Mouse (Mus musculus) forebrain, embryonic 11.5 days (tissue): Measurements from ENCODE around the gene Slc5a6. TPM values are rescaled to one million over a fixed set of nuclear protein-coding genes. Genes with fewer than 3 reads are reported as not detected.
"Not testable (repeated sequence)": the region's sequence is repeated elsewhere in the genome, so short reads cannot be mapped to it uniquely, and the experiment has no call there.

ENCODE experiments used
- ATAC-seq: fragments of 200-750 bp; cut with Nextera tagmentation; replicated peaks from 2 replicates; pipeline ENCODE4 v1.8.0; 2017; ENCODE audit warnings: moderate TSS enrichment; ENCODE audit not compliant: low FRiP score
- DNase-seq: peaks from one replicate; pipeline ENCODE4 v3.0.0-alpha.2; 2017; ENCODE audit warnings: low spot score
- H3K27ac ChIP-seq: fragments of 300-500 bp; sonication (generic); 2 replicates; pipeline ENCODE4 v1.5.1; 2014; ENCODE audit warnings: low read depth, low read length
- H3K27me3 ChIP-seq: fragments of 300-500 bp; sonication (generic); 2 replicates; pipeline ENCODE4 v1.6.1; 2014; ENCODE audit warnings: mild to moderate bottlenecking, low read length, mixed read lengths; ENCODE audit not compliant: control insufficient read depth, insufficient read depth
- H3K36me3 ChIP-seq: fragments of 300-500 bp; sonication (generic); 2 replicates; pipeline ENCODE4 v1.6.1; 2014; ENCODE audit warnings: mild to moderate bottlenecking, low read length, moderate library complexity, mixed read lengths; ENCODE audit not compliant: control insufficient read depth, insufficient read depth
- H3K4me1 ChIP-seq: fragments of 300-500 bp; sonication (generic); replicated peaks from 2 replicates; pipeline ENCODE4 v1.6.1; 2014; ENCODE audit warnings: low read length, mixed read lengths; ENCODE audit not compliant: control insufficient read depth, insufficient read depth
- H3K4me2 ChIP-seq: fragments of 300-500 bp; sonication (generic); 2 replicates; pipeline ENCODE4 v1.6.1; 2014; ENCODE audit warnings: low read depth, mild to moderate bottlenecking, low read length, moderate library complexity, mixed read lengths; ENCODE audit not compliant: severe bottlenecking
- H3K4me3 ChIP-seq: fragments of 300-500 bp; sonication (generic); 2 replicates; pipeline ENCODE4 v1.5.1; 2014; ENCODE audit warnings: low read depth, low read length
- H3K9ac ChIP-seq: fragments of 300-500 bp; sonication (generic); 2 replicates; pipeline ENCODE4 v1.6.1; 2014; ENCODE audit warnings: low read length
- H3K9me3 ChIP-seq: fragments of 300-500 bp; sonication (generic); 2 replicates; pipeline ENCODE4 v1.6.1; 2016; ENCODE audit warnings: low read length, mixed read lengths; ENCODE audit not compliant: control insufficient read depth
- WGBS: fragments of 180-500 bp; shearing (Covaris S2); extraction: QIAGEN DNeasy Blood & Tissue Kit; methylation state at CpG from one replicate; pipeline ENCODE4 v1.1.7; 2014; 5-methylcytosine and 5-hydroxymethylcytosine counted together
- polyA plus RNA-seq: library from polyadenylated mRNA; unstranded; fragments of >200 nt; fragmentation: Nextera tagmentation; extraction: Ambion mirVana; gene quantifications from 2 replicates; pipeline ENCODE4 v1.2.1, GENCODE M21; 2014

Gene Slc5a6
- polyA plus RNA-seq, 1 experiment from 2014 or later = 10.9 TPM

- ATAC-seq (no peak), DNase-seq (no peak)
- 94% methylated on average over 13 of the region's 13 CpGs for WGBS
- H3K9ac ChIP-seq = no peak overlapping the region
- no peak overlapping the region for H3K4me2 ChIP-seq
- no peaks in the 10 kb centered on the region for H3K9me3 ChIP-seq
- H3K36me3 ChIP-seq = peaks cover 10% of the 10 kb centered on the region; the same call in 1 of the 2 replicates
- no peak overlapping the region for H3K4me3 ChIP-seq
- H3K4me1 ChIP-seq = no peaks in the 10 kb centered on the region
- H3K27ac ChIP-seq = no peak overlapping the region
- no peaks in the 10 kb centered on the region for H3K27me3 ChIP-seq
Observed at GRCm38 (mm10) chr5:31076346-31076745, 27.6 kb upstream of the Slc5a6 start.

- H3K4me2 ChIP-seq = no peak overlapping the region
- H3K4me3 ChIP-seq = no peak overlapping the region
- peaks cover 20% of the 10 kb centered on the region; the same call in 1 of the 2 replicates for H3K36me3 ChIP-seq
- no peaks in the 10 kb centered on the region for H3K4me1 ChIP-seq
- DNase-seq (no peak), ATAC-seq (no peak)
- no peak overlapping the region for H3K27ac ChIP-seq
- H3K9ac ChIP-seq = no peak overlapping the region
- 91% methylated on average over 12 of the region's 12 CpGs for WGBS
- no peaks in the 10 kb centered on the region for H3K9me3 ChIP-seq
- no peaks in the 10 kb centered on the region for H3K27me3 ChIP-seq
Observed at GRCm38 (mm10) chr5:31073176-31073575, 24.5 kb upstream of the Slc5a6 start.

GRCm38 (mm10) chr5:31071821-31072220, 23.1 kb upstream of the Slc5a6 start:
- H3K4me2 ChIP-seq = no peak overlapping the region
- no peak overlapping the region for H3K4me3 ChIP-seq
- no peaks in the 10 kb centered on the region for H3K27me3 ChIP-seq
- H3K9me3 ChIP-seq = no peaks in the 10 kb centered on the region
- DNase-seq (no peak), ATAC-seq (no peak)
- peaks cover 29% of the 10 kb centered on the region for H3K36me3 ChIP-seq
- no peak overlapping the region for H3K27ac ChIP-seq
- 94% methylated on average over 11 of the region's 11 CpGs for WGBS
- no peak overlapping the region for H3K9ac ChIP-seq
- H3K4me1 ChIP-seq = no peaks in the 10 kb centered on the region

DNA sequence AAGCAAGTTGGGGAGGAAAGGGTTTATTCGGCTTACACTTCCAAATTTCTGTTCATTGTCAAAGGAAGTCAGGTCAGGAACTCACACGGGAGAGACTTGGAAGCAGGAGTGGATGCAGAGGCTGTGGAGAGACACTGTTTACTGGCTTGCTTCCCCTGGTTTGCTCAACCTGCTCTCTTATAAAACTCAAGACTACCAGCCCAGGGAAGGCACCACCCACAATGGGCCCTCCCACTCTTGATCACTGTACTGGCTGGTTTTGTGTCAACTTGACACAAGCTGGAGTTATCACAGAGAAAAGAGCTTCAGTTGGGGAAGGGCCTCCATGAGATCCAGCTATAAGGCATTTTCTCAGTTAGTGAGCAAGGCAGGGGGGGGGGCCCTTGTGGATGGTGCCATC, 22.3 kb upstream of the Slc5a6 start:
- H3K27ac ChIP-seq = no peak overlapping the region
- no peak for ATAC-seq
- no peaks in the 10 kb centered on the region for H3K9me3 ChIP-seq
- no peak overlapping the region for H3K4me2 ChIP-seq
- H3K9ac ChIP-seq = no peak overlapping the region
- 86% methylated on average over 2 of the region's 2 CpGs for WGBS
- peaks cover 29% of the 10 kb centered on the region for H3K36me3 ChIP-seq
- no peaks in the 10 kb centered on the region for H3K4me1 ChIP-seq
- H3K27me3 ChIP-seq = no peaks in the 10 kb centered on the region
- no peak for DNase-seq
- no peak overlapping the region for H3K4me3 ChIP-seq

DNA sequence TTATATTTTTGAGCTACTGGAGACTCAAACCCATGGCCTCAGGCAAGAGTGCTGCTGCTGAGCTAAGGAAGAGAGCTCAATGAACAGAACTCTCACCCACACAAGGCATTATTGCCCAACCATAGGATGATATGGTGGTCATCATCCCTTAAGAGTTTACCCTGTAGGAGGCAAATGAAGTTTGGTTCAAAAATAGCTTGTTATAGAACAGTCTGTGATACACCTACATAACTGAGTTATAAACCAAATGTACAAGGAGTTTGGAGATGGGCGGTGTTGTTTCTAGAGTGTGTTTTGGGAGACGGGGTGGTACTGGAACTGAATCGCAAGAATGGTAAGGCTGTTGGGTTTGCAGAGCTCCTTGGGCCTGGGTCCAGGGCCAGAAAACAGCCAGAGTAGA, 21.1 kb upstream of the Slc5a6 start:
- Histone ChIP-seq H3K4me1 (no peaks in the 10 kb centered on the region), H3K27ac (no peak overlapping the region), H3K27me3 (no peaks in the 10 kb centered on the region), H3K4me3 (no peak overlapping the region), H3K4me2 (no peak overlapping the region), H3K36me3 (peaks cover 29% of the 10 kb centered on the region), H3K9ac (no peak overlapping the region), H3K9me3 (no peaks in the 10 kb centered on the region)
- WGBS = 99% methylated on average over 3 of the region's 3 CpGs
- DNase-seq = no peak
- no peak for ATAC-seq

- 0 out of 2 replicates have a peak, but pooled peaks cover 4% of the 10 kb centered on the region for H3K36me3 ChIP-seq
- no peak for DNase-seq
- no peak overlapping the region for H3K27ac ChIP-seq
- peak overlapping the region; percentile 93 for H3K4me2 ChIP-seq
- H3K9me3 ChIP-seq = no peaks in the 10 kb centered on the region
- H3K27me3 ChIP-seq = no peaks in the 10 kb centered on the region
- WGBS = 23% methylated on average over 19 of the region's 19 CpGs
- ATAC-seq = peak; percentile 43; the same call in 1 of the 2 replicates
- peak overlapping the region; percentile 89 for H3K9ac ChIP-seq
- H3K4me3 ChIP-seq = peak overlapping the region; percentile 65
- H3K4me1 ChIP-seq = peaks cover 6% of the 10 kb centered on the region; the same call in 1 of the 2 replicates
Observed at GRCm38 (mm10) chr5:31055216-31056140, 6.8 kb upstream of the Slc5a6 start.

DNA sequence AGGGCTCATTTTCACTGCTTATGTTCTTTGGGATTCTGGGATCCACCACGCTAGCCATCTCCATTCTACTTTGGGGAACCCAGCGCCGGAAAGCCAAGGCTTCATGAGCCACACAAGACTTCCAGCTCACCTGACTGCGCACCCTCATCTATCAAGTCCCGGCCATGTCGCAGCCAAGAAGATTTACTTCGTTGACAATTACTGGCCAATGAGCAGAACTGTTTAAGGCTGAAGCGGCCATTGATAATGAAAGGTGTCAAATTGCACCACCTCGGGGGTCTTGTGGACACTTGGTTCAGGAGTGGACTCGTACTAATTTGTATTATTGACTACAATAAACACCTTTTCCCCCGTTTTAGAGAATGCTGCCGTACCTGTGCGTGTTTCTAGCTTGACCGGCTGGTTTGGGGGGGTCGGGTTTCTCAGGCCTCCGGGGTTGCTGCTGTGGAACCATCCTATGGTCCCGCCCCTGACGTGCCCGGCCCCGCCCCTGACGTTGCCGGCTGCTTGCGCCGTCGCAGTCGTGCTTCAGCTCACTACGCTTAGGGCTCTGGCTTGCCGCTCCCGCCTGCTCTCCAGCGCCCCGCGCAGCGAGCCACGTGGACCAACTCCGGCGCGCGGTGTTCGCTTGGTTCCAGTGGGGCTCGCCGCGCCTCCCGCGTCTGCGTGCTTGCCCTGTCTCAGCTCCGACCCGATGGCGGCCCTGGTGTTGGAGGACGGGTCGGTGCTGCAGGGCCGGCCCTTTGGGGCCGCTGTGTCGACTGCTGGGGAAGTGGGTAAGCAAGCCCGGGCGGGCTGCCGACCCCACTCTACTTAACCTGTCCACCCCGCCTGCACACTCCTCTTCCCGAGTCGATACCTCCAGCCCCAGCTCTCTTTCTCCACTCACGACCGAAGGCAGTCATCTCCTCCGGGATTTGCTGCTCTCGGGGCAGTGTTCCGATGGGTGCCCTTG, 5.8 kb upstream of the Slc5a6 start, which contains the start of gene Cad:
TSS of gene Cad (plus strand) at position 520 of the 955 bp plus-strand sequence.
- under 1% methylated on average over 64 of the region's 64 CpGs for WGBS
- peaks cover 6% of the 10 kb centered on the region; the same call in 1 of the 2 replicates for H3K4me1 ChIP-seq
- peak within 1 kb of the TSS; percentile 93 for H3K4me2 ChIP-seq
- H3K27me3 ChIP-seq = no peaks in the 10 kb centered on the region
- peak within 1 kb of the TSS; percentile 89 for H3K9ac ChIP-seq
- H3K36me3 ChIP-seq = 0 out of 2 replicates have a peak, but pooled peaks cover 3% of the 10 kb centered on the region
- peak; percentile 98 for ATAC-seq
- peak within 1 kb of the TSS; percentile 65 for H3K4me3 ChIP-seq
- peak within 1 kb of the TSS; percentile 62 for H3K27ac ChIP-seq
- DNase-seq = peak; percentile 97
- no peaks in the 10 kb centered on the region for H3K9me3 ChIP-seq

DNA sequence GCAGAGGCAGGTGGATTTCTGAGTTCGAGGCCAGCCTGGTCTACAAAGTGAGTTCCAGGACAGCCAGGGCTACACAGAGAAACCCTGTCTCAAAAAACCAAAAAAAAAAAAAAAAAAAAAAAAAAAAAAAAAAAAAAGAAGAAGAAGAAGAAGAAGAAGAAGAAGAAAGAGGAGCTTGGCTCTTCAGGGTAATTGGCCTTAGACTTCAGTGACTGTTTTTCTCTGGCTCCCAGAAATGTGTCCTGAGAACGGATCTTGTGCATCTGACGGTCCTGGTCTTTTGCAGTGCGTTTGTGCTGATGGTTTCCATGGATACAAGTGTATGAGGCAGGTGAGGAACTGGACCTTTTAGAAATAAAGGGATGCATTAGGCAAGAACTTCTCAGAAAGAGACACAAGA, 5.0 kb upstream of the Slc5a6 start:
- WGBS = 58% methylated on average over 4 of the region's 4 CpGs
- H3K36me3 ChIP-seq, DNase-seq, ATAC-seq, H3K4me1 ChIP-seq, H3K9me3 ChIP-seq, H3K27me3 ChIP-seq: not testable (repeated sequence)
- H3K9ac ChIP-seq = peak overlapping the region; percentile 89; the same call in 1 of the 2 replicates
- H3K4me2 ChIP-seq = peak overlapping the region; percentile 93
- peak overlapping the region; percentile 65; the same call in 1 of the 2 replicates for H3K4me3 ChIP-seq
- peak overlapping the region; percentile 37; the same call in 1 of the 2 replicates for H3K27ac ChIP-seq
